ENCODE assay signal across 9 mouse cellular contexts in the genomic region with DNA sequence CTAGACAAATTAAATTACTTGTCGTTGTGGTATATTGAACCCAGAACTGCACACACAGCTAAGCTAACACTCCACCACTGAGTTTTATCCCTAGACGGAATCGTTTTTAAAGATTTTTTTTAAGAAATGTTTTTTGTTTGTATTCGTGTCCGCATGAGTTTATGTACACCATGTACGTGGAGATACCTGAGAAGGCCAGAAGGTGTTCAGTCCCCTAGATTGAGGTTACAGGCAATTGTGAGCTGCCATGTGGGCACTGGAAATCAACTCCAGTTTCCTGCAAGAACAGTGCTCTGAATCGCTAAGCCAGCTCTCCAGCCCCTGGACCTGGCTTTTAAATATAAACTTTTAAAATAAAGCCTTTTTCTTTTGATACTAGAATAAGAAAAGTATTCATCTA. TPM values are rescaled to one million over a fixed set of nuclear protein-coding genes. Genes with fewer than 3 reads are reported as not detected.
A peak's percentile ranks its signal among the peaks of the same experiment; 100 is the strongest.
DNase-seq lines count a peak whose midpoint lies in the region; ATAC-seq lines count a peak whose summit lies in the region.
"Had no signal": no experiment of that assay in that cellular context is flagged by ENCODE, and none has a peak within 500 bp of the region (broad histone marks: within the 10 kb centered on the region; RNA-seq: fewer than 3 reads in every experiment).

No protein-coding gene starts in this region.

- H3K4me2 ChIP-seq in heart, embryonic 13.5 days: peak overlapping the region; percentile 84
- H3K4me2 ChIP-seq in hindbrain, embryonic 12.5 days (replicated peaks): peak overlapping the region; percentile 70

- no peak for ATAC-seq in heart, embryonic 13.5 days (ENCODE audit: extremely low read depth, insufficient number of reproducible peaks, low FRiP score, low TSS enrichment)
- ATAC-seq in hindbrain, embryonic 12.5 days (ENCODE audit: low FRiP score): no peak

- H3K27ac ChIP-seq in heart, embryonic 13.5 days (replicated peaks): 0 out of 2 replicates have a peak overlapping the region, but pooled peaks have one; percentile 81
- H3K27ac ChIP-seq in hindbrain, embryonic 12.5 days: no peak overlapping the region
- H3K27ac ChIP-seq in midbrain, embryonic 10.5 days (replicated peaks): no peak overlapping the region

- peaks cover 17% of the 10 kb centered on the region for H3K4me1 ChIP-seq in heart, embryonic 13.5 days
- H3K4me1 ChIP-seq in hindbrain, embryonic 12.5 days: peaks cover 10% of the 10 kb centered on the region
- H3K4me1 ChIP-seq in midbrain, embryonic 10.5 days: peaks cover 18% of the 10 kb centered on the region

- no peaks in the 10 kb centered on the region for H3K36me3 ChIP-seq in heart, embryonic 13.5 days
- no peaks in the 10 kb centered on the region for H3K36me3 ChIP-seq in hindbrain, embryonic 12.5 days
- H3K36me3 ChIP-seq in midbrain, embryonic 10.5 days: no peaks in the 10 kb centered on the region

- no peaks in the 10 kb centered on the region for H3K27me3 ChIP-seq in heart, embryonic 13.5 days (replicated peaks)
- H3K27me3 ChIP-seq in hindbrain, embryonic 12.5 days: no peaks in the 10 kb centered on the region
- H3K27me3 ChIP-seq in midbrain, embryonic 10.5 days (ENCODE audit: low read depth, poor library complexity, severe bottlenecking): peaks cover 12% of the 10 kb centered on the region

- peak overlapping the region; percentile 79 for H3K9ac ChIP-seq in heart, embryonic 13.5 days
- no peak overlapping the region for H3K9ac ChIP-seq in hindbrain, embryonic 12.5 days

- WGBS in heart, embryonic 13.5 days: 71% methylated on average over 7 of the region's 7 CpGs
- WGBS in hindbrain, embryonic 12.5 days: 71% methylated on average over 7 of the region's 7 CpGs
- 69% methylated on average over 7 of the region's 7 CpGs for WGBS in midbrain, embryonic 10.5 days

- H3K4me3 ChIP-seq in heart, embryonic 13.5 days: peak overlapping the region; percentile 99
- H3K4me3 ChIP-seq in hindbrain, embryonic 12.5 days: peak overlapping the region; percentile 71; the same call in 1 of the 2 replicates
- peak overlapping the region; percentile 79 for H3K4me3 ChIP-seq in midbrain, embryonic 10.5 days

- no peaks in the 10 kb centered on the region for H3K9me3 ChIP-seq in heart, embryonic 13.5 days
- H3K9me3 ChIP-seq in hindbrain, embryonic 12.5 days (replicated peaks): no peaks in the 10 kb centered on the region
- H3K9me3 ChIP-seq in midbrain, embryonic 10.5 days (replicated peaks): no peaks in the 10 kb centered on the region

- no peak for DNase-seq in heart, adult 9 months (ENCODE audit: low spot score in 2 of 2)
- peak; percentile 52 for DNase-seq in cerebellum, adult 9-10 months
- no peak for DNase-seq in midbrain, embryonic 10.5 days (ENCODE audit: low spot score)
- DNase-seq in left cerebral cortex, adult 18-20 months (ENCODE audit: low spot score in 2 of 2): no peak
- no peak for DNase-seq in spleen, postnatal 4 days (ENCODE audit: low spot score in 2 of 2)
- DNase-seq in right cerebral cortex, adult 18-20 months: no peak
- DNase-seq: kidney, adult 18-20 months had no signal

RNA-seq across cellular contexts. Expression of a gene that starts 2.1 kb away (rescaled TPM):
- polyA plus RNA-seq in heart, embryonic 13.5 days (2015; fragmentation: Nextera tagmentation; extraction: Ambion mirVana): 7.2 and 7.3 TPM in 2 replicates
- 27.1 and 27.9 TPM in 2 replicates for polyA plus RNA-seq in hindbrain, embryonic 12.5 days (2016; fragmentation: Nextera tagmentation; extraction: Ambion mirVana)
- 10.5 and 13.2 TPM in 2 replicates for polyA plus RNA-seq in midbrain, embryonic 10.5 days (2016; fragmentation: Nextera tagmentation; extraction: Ambion mirVana)
- total RNA-seq in left cerebral cortex, adult 18-20 months (2021): 10 to 100 TPM; 63.3 to 63.7 TPM

RNA-seq across cellular contexts. Expression of a gene that starts 15.2 kb away (rescaled TPM):
- 0.08 TPM in 1 of 2 replicates, not detected in the other for polyA plus RNA-seq in heart, embryonic 13.5 days (2015; fragmentation: Nextera tagmentation; extraction: Ambion mirVana)
- 0.14 TPM in 1 of 2 replicates, not detected in the other for polyA plus RNA-seq in hindbrain, embryonic 12.5 days (2016; fragmentation: Nextera tagmentation; extraction: Ambion mirVana)
- polyA plus RNA-seq in midbrain, embryonic 10.5 days (2016; fragmentation: Nextera tagmentation; extraction: Ambion mirVana): 0.09 TPM in 1 of 2 replicates, not detected in the other
- total RNA-seq in left cerebral cortex, adult 18-20 months (2021): under 1 TPM; 0.30 to 0.40 TPM
